Mouse (Mus musculus): ENCODE data around the gene Nosip. TPM values are rescaled to one million over a fixed set of nuclear protein-coding genes. Genes with fewer than 3 reads are reported as not detected.
A peak's percentile ranks its signal among the peaks of the same experiment; 100 is the strongest.

Gene Nosip
- 115 and 123 TPM in 2 replicates for polyA plus RNA-seq (2012; rRNA removed)

DNA sequence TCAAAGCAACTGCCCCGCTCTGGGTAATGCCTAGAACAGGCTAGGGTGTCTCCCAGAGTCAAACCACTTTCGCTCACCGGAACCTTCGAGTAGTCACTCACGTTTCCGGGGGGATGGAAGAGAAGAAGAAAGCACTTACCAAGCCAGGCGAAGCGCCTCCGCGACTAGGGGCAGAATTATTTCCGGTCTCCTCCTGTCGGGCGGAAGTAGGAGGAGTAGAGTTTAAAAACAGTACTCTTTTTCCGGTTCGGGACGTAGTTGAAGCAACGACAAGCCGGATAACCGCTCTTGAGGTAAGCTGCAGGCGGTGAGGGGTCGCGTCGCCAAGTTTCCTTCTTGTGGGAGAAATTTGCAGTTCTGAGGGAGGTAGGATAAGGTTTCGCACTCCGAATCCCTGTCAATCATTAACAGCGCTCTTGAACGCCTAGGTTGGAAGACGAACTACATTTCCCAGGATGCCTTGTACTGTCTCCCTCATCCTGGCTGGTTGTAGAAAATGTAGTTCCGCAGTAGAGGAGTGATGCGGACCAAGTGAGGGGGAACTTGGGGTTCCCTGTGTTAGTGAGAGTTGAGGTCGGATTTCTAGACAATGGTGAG lies at the start of gene Nosip, which contains the start of gene Prrg2:
Gene Nosip, plus strand, starts transcription at position 191 of the 597 bp plus-strand sequence.
Gene Prrg2, minus strand, starts transcription at position 439 of the 597 bp plus-strand sequence.
- peaks cover 15% of the 10 kb centered on the region for H3K4me1 ChIP-seq (ENCODE audit: control insufficient read depth, insufficient read depth, low read length)
- no peaks in the 10 kb centered on the region for H3K27me3 ChIP-seq (ENCODE audit: control insufficient read depth, insufficient read depth, low read length)
- H3K27ac ChIP-seq (ENCODE audit: control insufficient read depth, insufficient read depth, low read depth, low read length): peak within 1 kb of the TSS; percentile 98
- H3K36me3 ChIP-seq (ENCODE audit: control insufficient read depth, insufficient read depth, low read length): no peaks in the 10 kb centered on the region
- TF ChIP-seq POLR2A (IDR thresholded peaks at IDR 0.05; ENCODE audit: control insufficient read depth, low read depth, low read length) (peak; percentile 65), CTCF (IDR thresholded peaks at IDR 0.05; ENCODE audit: control insufficient read depth, insufficient read depth, insufficient replicate concordance, low read depth, low read length) (no peak)
- H3K4me3 ChIP-seq (ENCODE audit: control insufficient read depth, low read depth, low read length): peak within 1 kb of the TSS; percentile 99

DNA sequence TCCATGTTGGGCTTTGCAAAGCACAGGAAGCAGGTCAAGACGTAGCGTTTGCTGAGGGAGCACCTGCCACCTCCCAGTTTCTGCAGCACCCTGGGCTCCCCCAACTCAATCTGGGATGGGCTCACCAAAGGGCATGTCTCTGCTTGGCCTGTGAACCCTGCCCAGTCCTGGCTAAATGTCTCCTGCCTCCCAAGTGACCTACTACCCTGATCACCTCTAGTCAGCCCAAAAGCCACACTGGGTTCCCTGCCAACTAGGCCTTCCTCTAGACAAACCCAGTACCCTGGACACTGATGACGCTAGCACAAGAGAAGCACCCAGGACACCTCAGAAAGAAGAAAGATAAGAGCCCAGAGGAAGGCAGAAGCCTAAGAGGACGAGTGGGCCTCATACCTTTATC lies 49.4 kb upstream of the Nosip start:
- H3K27me3 ChIP-seq (ENCODE audit: control insufficient read depth, insufficient read depth, low read length): no peaks in the 10 kb centered on the region
- no peaks in the 10 kb centered on the region; the same call in 1 of the 2 replicates for H3K36me3 ChIP-seq (ENCODE audit: control insufficient read depth, insufficient read depth, low read length)
- no peak overlapping the region for H3K4me3 ChIP-seq (ENCODE audit: control insufficient read depth, low read depth, low read length)
- H3K4me1 ChIP-seq (ENCODE audit: control insufficient read depth, insufficient read depth, low read length): peaks cover 9% of the 10 kb centered on the region
- H3K27ac ChIP-seq (ENCODE audit: control insufficient read depth, insufficient read depth, low read depth, low read length): no peak overlapping the region
- no peak for TF ChIP-seq POLR2A (IDR thresholded peaks at IDR 0.05; ENCODE audit: control insufficient read depth, low read depth, low read length)
- TF ChIP-seq CTCF (IDR thresholded peaks at IDR 0.05; ENCODE audit: control insufficient read depth, insufficient read depth, insufficient replicate concordance, low read depth, low read length): no peak

DNA sequence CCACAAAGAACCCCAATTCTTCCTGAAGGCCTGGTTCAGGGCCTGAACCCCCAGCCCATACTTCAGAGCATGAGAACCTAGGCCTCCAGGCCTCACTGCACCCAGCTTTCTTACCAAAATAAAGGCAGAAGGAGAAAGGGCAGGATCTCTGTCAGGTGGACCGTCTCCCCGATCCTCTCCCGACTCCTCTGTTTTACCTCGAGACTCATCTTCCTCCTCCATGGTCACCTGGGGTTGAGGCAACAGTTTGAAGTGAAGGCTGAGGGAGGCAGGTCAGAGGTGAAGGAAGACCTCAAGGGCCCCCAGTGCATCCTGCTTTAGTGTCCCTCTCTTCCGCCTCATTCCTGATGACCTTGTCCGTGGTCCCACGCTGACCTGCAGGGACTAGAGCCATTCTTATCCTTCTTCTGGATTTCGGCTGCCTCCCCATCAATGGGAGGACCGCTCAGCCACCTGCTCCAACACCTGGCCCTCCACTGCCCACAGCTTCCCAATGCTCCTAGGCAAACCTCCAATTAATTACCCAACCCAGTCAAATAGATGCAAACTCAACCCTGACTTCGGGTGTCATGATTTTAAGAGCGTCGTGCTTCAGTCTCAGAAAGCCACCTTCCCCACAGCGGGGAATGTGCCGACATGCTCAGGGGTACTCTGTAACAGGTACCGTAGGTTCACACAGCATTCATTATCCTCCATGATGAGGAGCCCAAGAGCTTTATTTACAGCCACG lies 48.7 kb upstream of the Nosip start:
- H3K36me3 ChIP-seq (ENCODE audit: control insufficient read depth, insufficient read depth, low read length): no peaks in the 10 kb centered on the region; the same call in 1 of the 2 replicates
- H3K27ac ChIP-seq (ENCODE audit: control insufficient read depth, insufficient read depth, low read depth, low read length): no peak overlapping the region
- H3K4me1 ChIP-seq (ENCODE audit: control insufficient read depth, insufficient read depth, low read length): peaks cover 14% of the 10 kb centered on the region
- H3K27me3 ChIP-seq (ENCODE audit: control insufficient read depth, insufficient read depth, low read length): no peaks in the 10 kb centered on the region
- no peak for TF ChIP-seq CTCF (IDR thresholded peaks at IDR 0.05; ENCODE audit: control insufficient read depth, insufficient read depth, insufficient replicate concordance, low read depth, low read length)
- TF ChIP-seq POLR2A (IDR thresholded peaks at IDR 0.05; ENCODE audit: control insufficient read depth, low read depth, low read length): no peak
- H3K4me3 ChIP-seq (ENCODE audit: control insufficient read depth, low read depth, low read length): no peak overlapping the region

GRCm38 (mm10) chr7:45014096-45014451 lies 48.2 kb upstream of the Nosip start:
- Histone ChIP-seq H3K4me3 (ENCODE audit: control insufficient read depth, low read depth, low read length) (no peak overlapping the region), H3K36me3 (ENCODE audit: control insufficient read depth, insufficient read depth, low read length) (no peaks in the 10 kb centered on the region; the same call in 1 of the 2 replicates), H3K4me1 (ENCODE audit: control insufficient read depth, insufficient read depth, low read length) (peaks cover 17% of the 10 kb centered on the region), H3K27me3 (ENCODE audit: control insufficient read depth, insufficient read depth, low read length) (no peaks in the 10 kb centered on the region), H3K27ac (ENCODE audit: control insufficient read depth, insufficient read depth, low read depth, low read length) (no peak overlapping the region)
- TF ChIP-seq CTCF (IDR thresholded peaks at IDR 0.05; ENCODE audit: control insufficient read depth, insufficient read depth, insufficient replicate concordance, low read depth, low read length) (no peak), POLR2A (IDR thresholded peaks at IDR 0.05; ENCODE audit: control insufficient read depth, low read depth, low read length) (no peak)

DNA sequence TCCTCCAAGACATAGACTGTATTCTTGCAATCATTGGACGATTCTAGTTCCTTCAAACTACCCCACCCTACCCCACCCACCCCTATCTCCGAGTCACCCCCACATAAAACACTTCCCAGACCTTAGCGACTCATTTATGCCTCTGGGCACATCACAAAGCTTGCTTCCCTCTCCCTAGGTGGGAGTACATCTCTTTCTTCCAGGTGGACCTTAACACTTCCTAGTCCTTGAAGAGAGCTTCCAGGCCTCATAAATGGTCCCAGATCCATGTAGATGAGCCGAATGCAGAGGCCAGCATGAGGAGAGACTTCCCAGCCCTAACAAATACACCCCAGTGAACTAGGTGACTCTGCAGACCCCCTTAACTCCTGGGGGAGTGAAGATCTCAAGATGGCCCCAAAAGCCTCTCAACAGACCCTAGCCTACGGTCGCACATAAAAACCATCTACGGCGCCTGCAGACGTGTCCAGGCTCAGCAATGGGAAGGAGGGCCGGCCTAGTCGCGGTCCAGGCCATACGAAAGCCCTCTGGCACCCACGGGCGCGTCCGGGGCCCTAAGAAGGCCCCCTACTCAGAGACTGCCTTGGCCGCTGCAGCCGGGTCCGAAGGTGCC lies 46.8 kb upstream of the Nosip start:
- TF ChIP-seq POLR2A (IDR thresholded peaks at IDR 0.05; ENCODE audit: control insufficient read depth, low read depth, low read length) (no peak), CTCF (IDR thresholded peaks at IDR 0.05; ENCODE audit: control insufficient read depth, insufficient read depth, insufficient replicate concordance, low read depth, low read length) (no peak)
- Histone ChIP-seq H3K27me3 (ENCODE audit: control insufficient read depth, insufficient read depth, low read length) (no peaks in the 10 kb centered on the region), H3K27ac (ENCODE audit: control insufficient read depth, insufficient read depth, low read depth, low read length) (peak overlapping the region; percentile 76), H3K4me1 (ENCODE audit: control insufficient read depth, insufficient read depth, low read length) (peaks cover 17% of the 10 kb centered on the region), H3K4me3 (ENCODE audit: control insufficient read depth, low read depth, low read length) (peak overlapping the region; percentile 86), H3K36me3 (ENCODE audit: control insufficient read depth, insufficient read depth, low read length) (no peaks in the 10 kb centered on the region)

GRCm38 (mm10) chr7:45015957-45016612 lies 46.1 kb upstream of the Nosip start, which contains the start of gene Scaf1:
Gene Scaf1, minus strand, starts transcription at chr7:45016363.
- no peaks in the 10 kb centered on the region for H3K27me3 ChIP-seq (ENCODE audit: control insufficient read depth, insufficient read depth, low read length)
- no peaks in the 10 kb centered on the region for H3K36me3 ChIP-seq (ENCODE audit: control insufficient read depth, insufficient read depth, low read length)
- TF ChIP-seq CTCF (IDR thresholded peaks at IDR 0.05; ENCODE audit: control insufficient read depth, insufficient read depth, insufficient replicate concordance, low read depth, low read length): no peak
- peak; percentile 36; the same call in 1 of the 2 replicates for TF ChIP-seq POLR2A (IDR thresholded peaks at IDR 0.05; ENCODE audit: control insufficient read depth, low read depth, low read length)
- H3K4me3 ChIP-seq (ENCODE audit: control insufficient read depth, low read depth, low read length): peak within 1 kb of the TSS; percentile 86
- H3K4me1 ChIP-seq (ENCODE audit: control insufficient read depth, insufficient read depth, low read length): peaks cover 17% of the 10 kb centered on the region
- peak within 1 kb of the TSS; percentile 76 for H3K27ac ChIP-seq (ENCODE audit: control insufficient read depth, insufficient read depth, low read depth, low read length)
